23 mouse cellular contexts compared by ENCODE assay signal in genomic region chr4:128923603-128924002, GRCm38 (mm10).
"Had no signal": no experiment of that assay in that cellular context is flagged by ENCODE, and none has a peak within 500 bp of the region (broad histone marks: within the 10 kb centered on the region; RNA-seq: fewer than 3 reads in every experiment).

No protein-coding gene starts in this region.

- ATAC-seq: liver, embryonic 12.5 days; midbrain, embryonic 13.5 days; midbrain, embryonic 16.5 days had no signal

- H3K4me2 ChIP-seq: limb, embryonic 13.5 days; liver, embryonic 12.5 days; liver, embryonic 15.5 days; lung, embryonic 15.5 days; midbrain, embryonic 13.5 days had no signal

- H3K27ac ChIP-seq: kidney, postnatal 0 days; limb, embryonic 10.5 days; limb, embryonic 13.5 days; liver, embryonic 12.5 days; liver, embryonic 15.5 days; lung, embryonic 15.5 days; midbrain, embryonic 10.5 days; midbrain, embryonic 13.5 days; stomach, postnatal 0 days had no signal

- H3K27me3 ChIP-seq: lung, embryonic 15.5 days had no signal

- DNase-seq: kidney, adult 2 months; kidney, postnatal 25 days; liver; lung, adult 18-20 months; lung, postnatal 10 days; lung, postnatal 36 days; right cerebral cortex, postnatal 14 days; right cerebral cortex, postnatal 4 days; thymus, adult 2 months; thymus, postnatal 14 days; thymus, postnatal 4 days had no signal

- H3K36me3 ChIP-seq: limb, embryonic 10.5 days; limb, embryonic 13.5 days; liver, embryonic 12.5 days; liver, embryonic 15.5 days; lung, embryonic 15.5 days; midbrain, embryonic 10.5 days; midbrain, embryonic 13.5 days had no signal

- H3K9ac ChIP-seq: limb, embryonic 13.5 days; liver, embryonic 12.5 days; liver, embryonic 15.5 days; lung, embryonic 15.5 days; midbrain, embryonic 13.5 days had no signal

- H3K9me3 ChIP-seq: limb, embryonic 10.5 days; limb, embryonic 13.5 days; liver, embryonic 12.5 days; liver, embryonic 15.5 days; lung, embryonic 15.5 days; megakaryocyte, embryonic 14.5 days; midbrain, embryonic 10.5 days; midbrain, embryonic 13.5 days had no signal

- H3K4me3 ChIP-seq: limb, embryonic 10.5 days; limb, embryonic 13.5 days; liver, embryonic 12.5 days; liver, embryonic 15.5 days; lung, embryonic 15.5 days; megakaryocyte, embryonic 14.5 days; midbrain, embryonic 10.5 days; midbrain, embryonic 13.5 days; myocyte had no signal
